Mouse (Mus musculus) retina, embryonic 14.5 days (tissue): Measurements from ENCODE around the gene Rbfox1.

Experiments
- DNase-seq: peaks from one replicate; pipeline ENCODE4 v3.0.0-alpha.2; 2015; ENCODE audit warnings: low spot score

The Rbfox1 gene

GRCm38 (mm10) chr16:6212916-6213315 is 327.8 kb downstream of the Rbfox1 start:
- peak; percentile 10 for DNase-seq

GRCm38 (mm10) chr16:6227449-6227848 is 342.3 kb downstream of the Rbfox1 start:
- DNase-seq, result no peak

DNA sequence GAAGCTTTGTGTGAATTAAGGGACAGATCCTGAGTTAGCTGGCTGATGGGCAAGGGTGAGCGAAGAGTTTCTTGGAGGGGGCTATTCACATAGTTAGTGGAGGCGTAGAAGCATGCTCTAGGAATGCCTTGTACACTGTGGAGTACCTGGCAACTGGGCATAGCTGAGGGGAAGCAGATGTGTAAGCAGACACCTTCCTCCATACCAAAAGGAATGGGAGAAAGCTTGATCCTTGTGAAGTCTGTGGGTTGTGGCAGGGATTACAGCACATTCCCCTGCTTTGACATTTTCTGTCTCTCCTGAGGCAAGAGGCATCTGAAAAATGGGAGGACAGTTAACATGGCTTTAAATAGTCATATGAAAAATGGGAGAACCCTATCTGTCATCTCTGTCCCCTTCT is 347.8 kb downstream of the Rbfox1 start:
- DNase-seq, result no peak

GRCm38 (mm10) chr16:6241393-6241792 is 356.2 kb downstream of the Rbfox1 start:
- no peak for DNase-seq

DNA sequence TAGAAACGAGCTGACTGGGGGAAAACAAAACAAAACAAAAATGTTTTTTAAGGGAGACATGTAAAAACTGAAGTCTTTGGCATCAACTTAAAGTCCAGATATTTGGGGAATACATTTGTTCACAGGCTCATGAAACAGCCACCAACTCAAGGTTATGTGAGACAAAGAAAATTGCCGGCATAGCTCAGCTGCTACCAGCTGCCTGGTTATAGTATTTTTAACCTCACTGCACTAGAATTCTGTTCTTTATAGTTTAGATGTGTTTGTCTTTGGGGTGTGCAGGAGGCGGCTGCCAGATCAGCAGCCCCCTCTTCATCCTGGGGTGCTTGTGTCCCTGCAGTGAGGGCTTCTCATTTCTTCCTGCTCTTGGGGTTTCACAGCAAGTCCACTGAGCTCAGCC is 357.3 kb downstream of the Rbfox1 start:
- DNase-seq, result no peak

GRCm38 (mm10) chr16:6247569-6247968 is 362.4 kb downstream of the Rbfox1 start:
- DNase-seq, result peak; percentile 75

GRCm38 (mm10) chr16:6264557-6264956 is 379.4 kb downstream of the Rbfox1 start:
- DNase-seq, result no peak

DNA sequence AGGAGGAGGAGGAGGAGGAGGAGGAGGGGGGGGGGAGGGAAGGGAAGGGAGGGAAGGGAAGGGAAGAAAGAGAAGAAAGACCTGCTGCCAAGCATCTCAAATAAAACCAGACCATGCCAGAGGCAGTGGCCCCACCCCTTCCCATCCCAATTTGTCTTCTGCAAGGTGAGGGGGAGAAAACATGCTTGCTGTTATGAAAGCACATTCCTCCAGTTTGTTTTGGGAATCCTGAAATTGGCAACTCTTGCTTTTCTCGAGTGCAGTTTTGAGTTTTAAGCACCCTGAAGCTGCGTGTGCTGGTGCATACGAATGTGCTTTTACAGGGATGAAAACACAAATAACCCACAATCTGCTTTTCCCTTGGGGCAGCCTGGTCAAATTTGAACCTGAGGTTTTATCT is 380.5 kb downstream of the Rbfox1 start:
- no peak for DNase-seq

DNA sequence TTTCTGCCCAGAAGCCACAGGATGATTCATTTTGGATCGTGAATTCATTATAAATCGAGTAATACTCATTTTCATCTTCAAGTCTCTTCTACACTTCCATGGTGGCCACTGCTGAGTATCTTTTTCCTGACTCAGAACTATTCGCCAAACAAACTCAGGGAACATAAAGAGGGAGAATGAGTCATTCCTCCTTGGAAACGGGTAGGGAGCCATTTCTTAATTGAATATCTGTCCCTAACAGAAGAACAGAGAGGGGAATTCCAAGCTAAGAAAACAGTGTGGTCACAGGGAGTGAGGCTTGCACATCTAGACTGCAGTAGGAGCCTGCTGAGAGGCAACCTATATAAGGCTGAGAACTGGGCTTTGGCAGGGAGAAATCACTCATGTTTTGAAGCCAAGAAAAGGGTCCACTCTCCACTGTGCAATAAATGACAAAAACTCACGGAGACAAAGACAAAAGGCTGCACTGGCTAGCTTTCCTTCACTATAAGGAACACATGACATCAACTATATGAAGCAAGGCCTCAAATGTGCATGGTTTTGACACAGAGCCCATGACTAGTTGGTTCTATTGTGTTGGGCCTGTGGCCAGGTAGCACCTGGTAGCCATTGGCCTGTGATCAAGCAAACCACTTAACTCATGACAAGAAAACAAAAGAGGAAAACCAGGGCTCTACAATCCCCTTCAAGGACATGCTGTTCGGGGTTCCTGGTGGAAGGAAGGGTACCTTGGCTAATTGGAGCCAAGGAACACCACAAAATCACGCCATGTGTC is 386.6 kb downstream of the Rbfox1 start:
- no peak for DNase-seq

DNA sequence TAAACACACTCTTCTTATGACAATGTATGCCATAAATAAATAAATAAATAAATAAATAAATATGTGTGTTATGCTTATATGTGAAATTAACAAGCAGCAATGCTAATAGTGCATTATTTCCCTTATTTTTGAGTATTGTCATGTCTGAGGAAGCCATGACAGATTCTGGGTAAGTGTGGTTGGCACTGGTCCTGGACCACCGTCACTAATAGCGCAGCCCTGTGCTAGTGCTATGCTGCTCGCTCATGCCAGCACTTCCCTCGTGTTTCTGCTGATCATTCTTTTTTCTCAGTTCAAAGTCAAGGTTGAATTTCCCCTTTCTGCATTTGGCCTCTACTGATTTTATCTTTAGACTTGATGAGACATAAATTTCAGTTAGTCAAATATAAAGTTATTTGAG is 398.3 kb downstream of the Rbfox1 start:
- DNase-seq, result no peak

GRCm38 (mm10) chr16:6284317-6284716 is 399.2 kb downstream of the Rbfox1 start:
- DNase-seq, result no peak

DNA sequence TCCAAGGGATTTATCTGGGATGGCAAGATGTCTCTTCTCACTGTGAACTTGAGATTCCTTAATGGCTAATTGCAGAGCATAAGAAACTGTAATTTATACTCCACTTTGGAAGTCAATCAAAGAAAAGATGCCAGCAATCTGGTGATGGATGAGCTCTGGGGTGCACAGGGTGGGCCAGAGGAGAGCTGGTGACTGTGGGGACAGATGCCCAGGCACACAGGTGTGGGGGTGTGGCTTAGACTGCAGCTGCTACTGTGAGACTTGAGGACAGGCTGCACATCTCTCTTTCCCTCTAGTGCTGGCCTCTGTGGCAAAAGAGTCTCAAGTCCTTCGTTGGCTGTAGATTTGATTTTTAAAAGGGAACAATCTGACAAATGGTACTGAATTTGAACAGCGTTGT is 402.5 kb downstream of the Rbfox1 start:
- no peak for DNase-seq

- no peak for DNase-seq
Observed at GRCm38 (mm10) chr16:6300112-6300511, 415.0 kb downstream of the Rbfox1 start.

GRCm38 (mm10) chr16:6303082-6303481 is 417.9 kb downstream of the Rbfox1 start:
- no peak for DNase-seq

DNA sequence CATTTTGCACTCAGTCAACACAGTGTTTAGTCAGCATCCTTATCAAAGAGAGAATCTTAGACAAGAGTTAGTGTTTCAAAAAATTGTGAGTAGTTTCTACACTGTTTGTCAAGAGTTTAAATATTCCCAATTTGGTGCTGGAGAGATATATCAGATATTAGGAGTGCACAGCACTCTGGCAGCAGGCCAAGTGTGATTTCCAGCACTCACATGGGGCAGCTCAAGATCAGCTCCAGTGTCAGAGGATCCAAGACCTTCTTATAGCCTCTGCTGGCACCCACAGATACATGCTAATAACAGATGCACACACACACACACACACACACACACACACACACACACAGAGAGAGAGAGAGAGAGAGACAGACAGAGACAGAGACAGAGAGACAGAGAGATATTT is 424.8 kb downstream of the Rbfox1 start:
- DNase-seq, result no peak

DNA sequence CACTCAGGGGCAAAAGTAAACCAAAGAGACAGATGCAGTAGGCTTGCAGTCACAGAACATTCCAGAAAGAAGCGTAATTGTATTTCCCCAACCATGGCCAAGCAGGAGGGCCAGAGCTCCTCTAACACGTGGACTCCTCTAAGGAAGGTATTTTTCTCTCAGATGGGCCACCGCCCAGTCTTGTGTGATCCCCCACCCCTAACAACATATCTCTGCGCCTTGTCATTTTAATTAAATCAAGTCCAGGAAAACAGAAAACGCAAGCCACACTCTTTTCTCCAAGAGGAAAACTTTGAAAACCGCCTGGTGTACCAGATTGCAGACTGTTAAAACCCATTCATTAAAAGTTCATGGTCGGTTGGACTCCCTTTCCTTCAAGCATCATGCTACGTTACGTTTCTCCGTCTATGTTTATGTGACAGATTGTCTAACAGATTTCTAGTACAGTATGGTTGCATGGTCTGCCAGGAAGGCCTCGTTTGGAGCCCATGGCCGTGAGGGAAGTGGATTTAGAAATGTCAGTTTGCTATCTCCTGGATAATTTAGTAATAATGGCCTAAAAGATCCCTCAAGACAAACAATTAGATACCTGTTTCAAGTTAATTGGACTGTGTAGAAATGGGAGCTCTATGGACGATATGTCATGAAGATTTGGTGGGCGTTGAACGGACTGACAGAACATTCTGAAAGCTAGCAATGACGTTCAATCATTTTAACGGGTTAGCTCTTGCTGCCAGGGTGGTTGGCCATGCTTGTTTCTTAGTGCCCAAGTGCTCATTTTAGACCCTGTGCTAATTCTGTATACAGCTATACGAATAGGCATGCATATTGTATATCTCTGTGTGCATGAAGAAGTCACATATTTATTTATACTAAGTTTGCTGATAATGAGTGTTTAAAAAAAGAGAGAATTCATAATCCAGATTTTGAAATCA is 425.9 kb downstream of the Rbfox1 start:
- peak; percentile 57 for DNase-seq

GRCm38 (mm10) chr16:6313689-6314088 is 428.5 kb downstream of the Rbfox1 start:
- DNase-seq, result no peak

GRCm38 (mm10) chr16:6324832-6325231 is 439.7 kb downstream of the Rbfox1 start:
- DNase-seq, result no peak

- peak; percentile 31 for DNase-seq
Observed at GRCm38 (mm10) chr16:6331400-6331939, 446.3 kb downstream of the Rbfox1 start.

DNA sequence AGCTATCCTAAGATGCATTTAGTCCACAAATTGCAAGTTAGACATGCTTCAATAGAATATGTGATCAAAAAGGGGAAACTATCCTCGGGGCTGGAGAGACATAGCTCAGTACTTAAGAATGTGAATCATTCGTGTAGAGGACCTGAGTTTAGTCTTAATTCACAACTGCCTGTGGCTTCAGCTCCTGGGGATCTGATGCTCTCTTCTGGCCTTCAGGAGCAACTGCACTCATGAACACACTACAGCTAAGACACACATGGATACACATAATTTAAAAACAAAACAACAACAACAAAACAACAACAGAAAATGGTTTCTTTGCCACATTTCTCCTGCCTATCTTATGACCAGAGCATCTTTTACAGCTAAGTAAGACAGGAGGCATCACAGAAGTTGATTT is 448.1 kb downstream of the Rbfox1 start:
- no peak for DNase-seq

GRCm38 (mm10) chr16:6348103-6348502 is 462.9 kb downstream of the Rbfox1 start:
- no peak for DNase-seq

DNA sequence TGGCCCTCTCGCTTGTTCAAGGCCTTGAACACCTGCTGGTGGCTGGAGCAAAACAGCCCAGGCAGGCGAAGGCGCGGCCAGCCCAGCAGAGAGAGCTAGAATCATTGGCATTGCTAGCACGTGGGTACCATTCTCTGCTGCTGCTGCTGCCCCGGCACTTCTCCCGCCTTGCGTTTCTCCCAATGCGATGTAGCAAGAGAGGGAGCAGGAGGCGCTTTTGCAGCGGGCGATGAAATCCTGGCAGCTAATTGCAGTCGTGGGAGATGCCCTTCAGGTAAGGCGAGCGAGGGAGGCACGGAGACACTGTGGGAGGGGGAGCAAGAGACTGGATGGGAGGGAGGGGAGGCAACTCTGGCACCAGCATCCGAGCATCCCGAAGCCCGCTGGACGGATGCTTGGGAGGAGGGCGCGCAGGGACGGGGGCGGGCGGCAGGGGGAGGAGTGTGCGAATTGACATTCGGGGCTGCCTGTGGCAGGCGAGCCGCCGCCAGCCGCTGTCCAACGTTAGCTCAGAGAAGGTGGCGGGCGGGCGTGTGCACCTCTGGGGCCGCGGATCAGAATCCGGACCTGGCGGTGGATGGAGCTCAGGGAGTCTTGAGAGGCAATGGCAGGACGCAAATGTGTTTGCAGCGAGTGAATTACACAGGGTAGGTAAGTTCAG is 463.6 kb downstream of the Rbfox1 start:
- peak; percentile 59 for DNase-seq
